Mouse (Mus musculus) midbrain, embryonic 13.5 days (tissue): Measurements from ENCODE around the gene Spib. TPM values are rescaled to one million over a fixed set of nuclear protein-coding genes. Genes with fewer than 3 reads are reported as not detected.

Source experiments
- ATAC-seq: fragments of 200-750 bp; cut with Nextera tagmentation; 2 replicates; pipeline ENCODE4 v1.8.0; 2017; ENCODE audit warnings: mild to moderate bottlenecking, moderate TSS enrichment, moderate library complexity
- H3K27ac ChIP-seq: fragments of 300-500 bp; sonication (generic); 2 replicates; pipeline ENCODE4 v1.5.1; 2015; ENCODE audit warnings: inconsistent platforms, mild to moderate bottlenecking, moderate library complexity
- H3K27me3 ChIP-seq: fragments of 300-500 bp; sonication (generic); 2 replicates; pipeline ENCODE4 v1.6.1; 2015; ENCODE audit warnings: mild to moderate bottlenecking, inconsistent platforms
- H3K36me3 ChIP-seq: fragments of 300-500 bp; sonication (generic); 2 replicates; pipeline ENCODE4 v1.6.1; 2015; ENCODE audit warnings: mild to moderate bottlenecking, inconsistent platforms
- H3K4me1 ChIP-seq: fragments of 300-500 bp; sonication (generic); replicated peaks from 2 replicates; pipeline ENCODE4 v1.6.1; 2015; ENCODE audit warnings: inconsistent platforms
- H3K4me2 ChIP-seq: fragments of 300-500 bp; sonication (generic); replicated peaks from 2 replicates; pipeline ENCODE4 v1.6.1; 2015; ENCODE audit warnings: moderate library complexity, mild to moderate bottlenecking, inconsistent platforms
- H3K4me3 ChIP-seq: fragments of 300-500 bp; sonication (generic); replicated peaks from 2 replicates; pipeline ENCODE4 v1.5.1; 2015; ENCODE audit warnings: mild to moderate bottlenecking, inconsistent platforms
- H3K9ac ChIP-seq: fragments of 300-500 bp; sonication (generic); replicated peaks from 2 replicates; pipeline ENCODE4 v1.6.1; 2015; ENCODE audit warnings: mild to moderate bottlenecking, inconsistent platforms
- H3K9me3 ChIP-seq: fragments of 300-500 bp; sonication (generic); 2 replicates; pipeline ENCODE4 v1.6.1; 2016; ENCODE audit warnings: mild to moderate bottlenecking, inconsistent platforms
- WGBS: fragments of 180-500 bp; shearing (Covaris S2); methylation state at CpG from one replicate; pipeline ENCODE4 v1.1.7; 2015; 5-methylcytosine and 5-hydroxymethylcytosine counted together
- polyA plus RNA-seq: library from polyadenylated mRNA; unstranded; fragments of >200 nt; fragmentation: Nextera tagmentation; extraction: Ambion mirVana; gene quantifications from 2 replicates; pipeline ENCODE4 v1.2.1, GENCODE M21; 2015

Spib gene
- polyA plus RNA-seq, 1 experiment from 2014 or later = not detected

DNA sequence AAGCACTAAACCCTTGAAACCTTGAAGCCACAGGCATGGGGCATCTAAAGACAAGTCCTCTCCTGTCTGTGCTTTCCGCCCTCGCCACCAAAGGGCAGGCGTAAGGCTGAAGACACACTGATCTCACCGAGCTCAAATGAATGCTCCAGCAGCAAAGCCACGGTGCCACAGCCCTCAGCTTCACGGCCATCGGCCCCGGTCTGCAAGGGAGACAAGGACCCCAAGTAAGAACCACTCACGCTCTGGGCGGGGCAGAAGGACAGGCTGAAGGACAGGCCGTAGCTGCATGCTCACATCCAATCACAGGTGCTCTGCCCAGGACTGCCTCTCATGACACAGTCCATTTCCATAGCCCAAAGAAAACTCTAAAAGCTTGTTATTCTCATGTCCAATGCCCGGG is 37.2 kb downstream of the Spib start:
- Histone ChIP-seq H3K27me3 (no peaks in the 10 kb centered on the region), H3K36me3 (peaks cover 49% of the 10 kb centered on the region), H3K4me1 (peaks cover 36% of the 10 kb centered on the region), H3K9me3 (no peaks in the 10 kb centered on the region), H3K9ac (peak overlapping the region; percentile 94), H3K4me3 (peak overlapping the region; percentile 75), H3K27ac (no peak overlapping the region), H3K4me2 (peak overlapping the region; percentile 84)
- ATAC-seq = no peak
- WGBS = 94% methylated on average over 12 of the region's 12 CpGs

DNA sequence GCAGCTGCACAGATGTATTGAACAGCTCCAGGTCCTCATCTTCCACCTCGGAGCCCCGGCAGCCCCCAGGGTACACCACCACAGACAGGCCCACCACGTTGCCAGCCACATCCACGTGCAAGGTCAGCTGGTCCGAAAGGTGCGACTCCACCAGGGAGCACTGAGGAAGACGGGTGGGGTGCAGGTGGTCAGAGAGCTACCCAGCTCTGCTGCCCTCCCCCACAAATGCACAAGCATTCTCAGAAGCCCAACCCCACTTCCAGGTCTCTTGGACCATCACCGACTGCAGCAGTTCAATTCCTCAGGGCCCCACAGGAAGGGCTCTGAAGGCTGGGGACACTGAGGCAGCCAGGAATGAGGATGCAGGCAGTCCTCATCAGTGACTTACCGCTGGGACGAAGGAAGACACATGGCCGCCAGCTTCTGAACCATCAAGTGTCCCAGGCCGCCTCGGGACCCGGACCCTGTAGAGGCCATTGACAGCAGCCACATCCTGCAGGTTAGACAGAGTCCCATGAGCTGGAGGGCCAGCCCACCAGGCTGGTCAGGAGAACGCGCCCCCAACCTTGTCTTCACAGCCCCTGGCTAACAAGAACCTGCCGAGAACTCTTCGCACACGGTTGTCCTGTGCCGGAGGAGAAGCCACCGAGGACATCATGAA is 39.6 kb downstream of the Spib start:
- 96% methylated on average over 21 of the region's 21 CpGs for WGBS
- no peak for ATAC-seq
- Histone ChIP-seq H3K4me3 (no peak overlapping the region), H3K27ac (no peak overlapping the region), H3K9me3 (no peaks in the 10 kb centered on the region), H3K4me1 (peaks cover 32% of the 10 kb centered on the region), H3K4me2 (no peak overlapping the region), H3K9ac (no peak overlapping the region), H3K36me3 (peaks cover 61% of the 10 kb centered on the region), H3K27me3 (no peaks in the 10 kb centered on the region)

DNA sequence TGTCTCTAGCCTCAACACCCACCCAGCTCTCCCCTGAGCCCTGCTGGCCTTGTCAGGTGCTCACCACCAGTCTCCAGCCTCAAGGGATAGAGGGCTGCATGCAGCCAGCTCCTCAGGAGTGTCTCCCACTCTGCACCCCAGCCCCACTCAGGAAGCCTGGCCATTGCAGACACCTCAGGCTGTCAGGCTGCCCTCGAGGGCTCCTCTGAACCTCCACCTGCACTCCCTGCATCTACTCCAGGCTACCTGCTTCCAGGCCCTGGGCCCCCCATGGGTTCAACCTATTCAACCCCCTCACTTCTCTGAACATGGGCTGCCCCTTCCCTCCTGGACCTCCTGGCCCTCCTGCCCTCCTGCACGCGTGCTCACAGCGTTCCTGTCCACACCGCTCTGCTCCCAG is 40.5 kb downstream of the Spib start:
- no peak for ATAC-seq
- Histone ChIP-seq H3K36me3 (peaks cover 61% of the 10 kb centered on the region), H3K27ac (no peak overlapping the region), H3K4me1 (peaks cover 30% of the 10 kb centered on the region), H3K4me3 (no peak overlapping the region), H3K4me2 (no peak overlapping the region), H3K9me3 (no peaks in the 10 kb centered on the region), H3K9ac (no peak overlapping the region; the same call in 1 of the 2 replicates), H3K27me3 (no peaks in the 10 kb centered on the region)
- WGBS = 97% methylated on average over 5 of the region's 5 CpGs

DNA sequence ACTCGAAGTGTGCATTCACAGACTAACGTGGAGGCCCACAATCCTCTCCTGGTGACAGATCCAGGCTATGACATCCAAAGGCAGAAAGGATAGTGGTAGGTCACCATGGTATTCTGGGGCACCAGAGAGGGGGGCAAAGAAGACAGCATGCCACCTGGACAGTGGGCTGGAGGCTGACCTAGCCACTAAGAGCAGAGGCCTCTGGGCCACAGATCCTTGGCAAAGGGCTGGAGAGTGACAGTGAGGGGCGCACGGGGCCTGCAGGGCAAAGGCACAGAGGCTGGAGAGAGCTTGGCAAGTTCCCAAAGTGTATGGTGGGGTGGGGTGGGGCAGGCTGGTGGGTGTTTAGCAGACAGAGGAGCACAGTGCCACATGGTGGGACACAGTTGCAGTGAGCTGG is 41.6 kb downstream of the Spib start:
- H3K9ac ChIP-seq = no peak overlapping the region
- peaks cover 25% of the 10 kb centered on the region for H3K4me1 ChIP-seq
- H3K27ac ChIP-seq = no peak overlapping the region
- peaks cover 61% of the 10 kb centered on the region for H3K36me3 ChIP-seq
- WGBS = 98% methylated on average over 4 of the region's 4 CpGs
- H3K9me3 ChIP-seq = no peaks in the 10 kb centered on the region
- no peak overlapping the region for H3K4me3 ChIP-seq
- no peak for ATAC-seq
- no peak overlapping the region for H3K4me2 ChIP-seq
- H3K27me3 ChIP-seq = no peaks in the 10 kb centered on the region

GRCm38 (mm10) chr7:44488545-44488944 is 43.3 kb downstream of the Spib start:
- WGBS = 95% methylated on average over 8 of the region's 8 CpGs
- Histone ChIP-seq H3K27me3 (no peaks in the 10 kb centered on the region), H3K27ac (no peak overlapping the region), H3K36me3 (peaks cover 49% of the 10 kb centered on the region), H3K4me3 (no peak overlapping the region), H3K4me1 (peaks cover 10% of the 10 kb centered on the region; the same call in 1 of the 2 replicates), H3K9me3 (no peaks in the 10 kb centered on the region), H3K9ac (no peak overlapping the region), H3K4me2 (no peak overlapping the region)
- no peak for ATAC-seq

DNA sequence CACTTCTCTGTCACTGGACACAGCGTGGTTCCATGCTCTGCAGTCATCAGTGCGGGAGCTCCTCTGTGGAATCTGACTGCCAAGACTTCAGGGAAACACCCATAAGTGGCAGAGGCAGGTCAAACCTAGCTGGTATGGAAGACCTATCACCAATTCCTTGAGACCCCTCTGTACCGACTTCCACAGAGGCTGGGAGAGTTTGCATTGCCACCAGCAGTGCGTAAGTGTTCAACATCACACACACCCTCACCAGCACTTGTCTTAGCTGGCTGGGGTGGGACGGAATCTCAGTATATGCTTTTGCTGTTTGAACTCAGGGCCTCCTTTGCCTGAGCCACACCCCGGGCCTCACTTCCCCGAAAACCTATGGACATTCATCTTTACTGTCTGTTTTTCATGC is 43.9 kb downstream of the Spib start:
- H3K27me3 ChIP-seq = no peaks in the 10 kb centered on the region
- no peak overlapping the region for H3K4me3 ChIP-seq
- no peak overlapping the region for H3K27ac ChIP-seq
- 90% methylated on average over 7 of the region's 7 CpGs for WGBS
- no peaks in the 10 kb centered on the region for H3K9me3 ChIP-seq
- no peak for ATAC-seq
- H3K36me3 ChIP-seq = peaks cover 45% of the 10 kb centered on the region
- H3K4me1 ChIP-seq = peaks cover 4% of the 10 kb centered on the region; the same call in 1 of the 2 replicates
- no peak overlapping the region for H3K4me2 ChIP-seq
- H3K9ac ChIP-seq = 0 out of 2 replicates have a peak overlapping the region, but pooled peaks have one; percentile 29

GRCm38 (mm10) chr7:44486927-44487575 is 44.8 kb downstream of the Spib start:
- 63% methylated on average over 13 of the region's 13 CpGs for WGBS

GRCm38 (mm10) chr7:44485572-44486195 is 46.2 kb downstream of the Spib start:
- 0 out of 2 replicates have a peak, but pooled peaks cover 3% of the 10 kb centered on the region for H3K4me1 ChIP-seq
- H3K4me3 ChIP-seq = no peak overlapping the region
- peaks cover 22% of the 10 kb centered on the region for H3K36me3 ChIP-seq
- peaks cover 15% of the 10 kb centered on the region for H3K27me3 ChIP-seq
- 0 out of 2 replicates have a peak overlapping the region, but pooled peaks have one; percentile 19 for H3K27ac ChIP-seq
- no peak for ATAC-seq
- WGBS = 80% methylated on average over 7 of the region's 7 CpGs
- H3K9ac ChIP-seq = no peak overlapping the region
- no peaks in the 10 kb centered on the region for H3K9me3 ChIP-seq
- H3K4me2 ChIP-seq = no peak overlapping the region

More at GRCm38 (mm10) chr7:44486927-44487575, 44.8 kb downstream of the Spib start:
- Histone ChIP-seq H3K27ac (peak overlapping the region; percentile 30; the same call in 1 of the 2 replicates), H3K4me3 (no peak overlapping the region), H3K4me1 (0 out of 2 replicates have a peak, but pooled peaks cover 3% of the 10 kb centered on the region), H3K9me3 (no peaks in the 10 kb centered on the region), H3K27me3 (peaks cover 6% of the 10 kb centered on the region; the same call in 1 of the 2 replicates), H3K9ac (peak overlapping the region; percentile 29; the same call in 1 of the 2 replicates), H3K4me2 (no peak overlapping the region), H3K36me3 (peaks cover 36% of the 10 kb centered on the region)
- ATAC-seq = no peak

- H3K9ac ChIP-seq = no peak overlapping the region
- H3K27ac ChIP-seq = peak overlapping the region; percentile 44
- H3K4me2 ChIP-seq = no peak overlapping the region
- WGBS = 39% methylated on average over 5 of the region's 5 CpGs
- 0 out of 2 replicates have a peak, but pooled peaks cover 3% of the 10 kb centered on the region for H3K4me1 ChIP-seq
- peaks cover 22% of the 10 kb centered on the region for H3K27me3 ChIP-seq
- peak; percentile 81 for ATAC-seq
- H3K9me3 ChIP-seq = no peaks in the 10 kb centered on the region
- H3K4me3 ChIP-seq = no peak overlapping the region
- peaks cover 15% of the 10 kb centered on the region for H3K36me3 ChIP-seq
Observed at GRCm38 (mm10) chr7:44484841-44485571, 46.9 kb downstream of the Spib start.

DNA sequence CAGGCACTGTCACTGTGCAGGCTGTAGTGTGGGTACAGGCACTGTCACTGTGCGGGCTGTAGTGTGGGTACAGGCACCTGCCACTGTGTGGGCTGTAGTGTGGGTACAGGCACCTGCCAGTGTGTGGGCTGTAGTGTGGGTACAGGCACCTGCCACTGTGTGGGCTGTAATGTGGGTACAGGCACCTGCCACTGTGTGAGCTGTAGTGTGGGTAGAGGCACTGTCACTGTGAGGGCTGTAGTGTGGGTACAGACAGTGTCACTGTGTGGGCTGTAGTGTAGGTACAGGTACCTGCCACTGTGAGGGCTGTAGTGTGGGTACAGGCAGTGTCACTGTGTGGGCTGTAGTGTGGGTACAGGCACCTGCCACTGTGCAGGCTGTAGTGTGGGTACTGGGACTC is 47.8 kb downstream of the Spib start:
- peaks cover 8% of the 10 kb centered on the region for H3K36me3 ChIP-seq
- no peak overlapping the region for H3K4me2 ChIP-seq
- no peak overlapping the region for H3K27ac ChIP-seq
- no peaks in the 10 kb centered on the region for H3K9me3 ChIP-seq
- 95% methylated on average over 1 of the region's 1 CpGs for WGBS
- H3K27me3 ChIP-seq = peaks cover 29% of the 10 kb centered on the region
- H3K4me1 ChIP-seq = 0 out of 2 replicates have a peak, but pooled peaks cover 3% of the 10 kb centered on the region
- no peak for ATAC-seq
- no peak overlapping the region for H3K4me3 ChIP-seq
- H3K9ac ChIP-seq = no peak overlapping the region

DNA sequence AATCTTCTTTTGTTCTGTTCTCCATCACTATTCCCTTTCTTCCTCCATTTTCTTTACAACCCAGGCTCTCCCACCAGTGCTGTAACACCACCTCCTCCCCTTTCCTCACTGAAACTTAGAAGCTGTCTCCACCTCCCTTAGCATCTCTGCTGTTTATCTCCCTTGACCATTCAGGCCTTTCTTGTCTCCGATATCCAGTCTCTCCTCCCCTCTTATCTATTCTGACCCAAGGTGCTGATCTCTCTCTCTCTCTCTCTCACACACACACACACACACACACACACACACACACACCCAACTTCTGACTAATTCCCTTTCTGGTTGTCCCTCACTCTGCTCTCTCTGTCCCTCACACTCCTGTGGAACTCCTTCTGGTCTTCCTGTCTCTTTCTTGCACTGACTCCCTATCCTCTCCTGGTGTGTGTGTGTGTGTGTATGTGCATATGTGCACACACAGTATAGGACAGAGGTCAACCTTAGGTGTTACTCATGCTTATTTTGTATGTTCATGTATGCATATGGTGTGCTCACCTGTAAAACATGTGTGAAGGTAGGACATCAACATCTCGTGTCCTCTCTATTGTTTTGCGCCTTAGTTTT is 48.9 kb downstream of the Spib start:
- ATAC-seq = no peak
- WGBS = 83% methylated on average over 3 of the region's 3 CpGs
- H3K9me3 ChIP-seq = no peaks in the 10 kb centered on the region

More for the DNA sequence above, 48.9 kb downstream of the Spib start:
- H3K4me1 ChIP-seq = 0 out of 2 replicates have a peak, but pooled peaks cover 3% of the 10 kb centered on the region
- peaks cover 39% of the 10 kb centered on the region for H3K27me3 ChIP-seq
- no peak overlapping the region for H3K4me2 ChIP-seq
- H3K4me3 ChIP-seq = no peak overlapping the region
- H3K36me3 ChIP-seq = no peaks in the 10 kb centered on the region
- H3K27ac ChIP-seq = no peak overlapping the region
- H3K9ac ChIP-seq = no peak overlapping the region
